Mouse (Mus musculus): Measurements from ENCODE around the gene Ddx11. TPM values are rescaled to one million over a fixed set of nuclear protein-coding genes. Genes with fewer than 3 reads are reported as not detected.
A peak's percentile ranks its signal among the peaks of the same experiment; 100 is the strongest.

Ddx11 gene
- polyA plus RNA-seq, 1 experiment from 2014 or later, result 18.5 TPM

- no peak overlapping the region for H3K9ac ChIP-seq (ENCODE audit: low read length)
- WGBS, result 71% methylated on average over 8 of the region's 8 CpGs
These were observed 15.9 kb upstream of the Ddx11 start for GRCm38 (mm10) chr17:66107466-66107865.

GRCm38 (mm10) chr17:66108198-66108597, 15.1 kb upstream of the Ddx11 start:
- H3K36me3 ChIP-seq (ENCODE audit: control insufficient read depth, insufficient read depth, low read length), result no peaks in the 10 kb centered on the region
- 81% methylated on average over 4 of the region's 4 CpGs for WGBS

More at GRCm38 (mm10) chr17:66107466-66107865, 15.9 kb upstream of the Ddx11 start:
- H3K4me1 ChIP-seq (replicated peaks; ENCODE audit: control insufficient read depth, insufficient read depth, low read length), result peaks cover 14% of the 10 kb centered on the region
- no peaks in the 10 kb centered on the region for H3K27me3 ChIP-seq (replicated peaks; ENCODE audit: control insufficient read depth, insufficient read depth, low read length)
- H3K4me3 ChIP-seq (ENCODE audit: low read depth, low read length), result no peak overlapping the region
- H3K27ac ChIP-seq (ENCODE audit: low read depth), result no peak overlapping the region
- ATAC-seq (replicated peaks; ENCODE audit: low FRiP score, low TSS enrichment, low read depth) (no peak), DNase-seq (ENCODE audit: low spot score) (no peak)
- no peak overlapping the region for H3K4me2 ChIP-seq (ENCODE audit: low read length)
- H3K9me3 ChIP-seq (ENCODE audit: control insufficient read depth, low read length), result no peaks in the 10 kb centered on the region
- H3K36me3 ChIP-seq (ENCODE audit: control insufficient read depth, insufficient read depth, low read length), result no peaks in the 10 kb centered on the region

GRCm38 (mm10) chr17:66110746-66111145, 12.6 kb upstream of the Ddx11 start:
- Histone ChIP-seq H3K9ac (ENCODE audit: low read length) (peak overlapping the region; percentile 76), H3K27me3 (replicated peaks; ENCODE audit: control insufficient read depth, insufficient read depth, low read length) (no peaks in the 10 kb centered on the region), H3K27ac (ENCODE audit: low read depth) (peak overlapping the region; percentile 57), H3K36me3 (ENCODE audit: control insufficient read depth, insufficient read depth, low read length) (peaks cover 20% of the 10 kb centered on the region), H3K4me2 (ENCODE audit: low read length) (peak overlapping the region; percentile 70), H3K4me3 (ENCODE audit: low read depth, low read length) (peak overlapping the region; percentile 84), H3K9me3 (ENCODE audit: control insufficient read depth, low read length) (no peaks in the 10 kb centered on the region), H3K4me1 (replicated peaks; ENCODE audit: control insufficient read depth, insufficient read depth, low read length) (peaks cover 18% of the 10 kb centered on the region)
- no peak for ATAC-seq (replicated peaks; ENCODE audit: low FRiP score, low TSS enrichment, low read depth)
- WGBS, result 30% methylated on average over 6 of the region's 6 CpGs
- no peak for DNase-seq (ENCODE audit: low spot score)

More at GRCm38 (mm10) chr17:66108198-66108597, 15.1 kb upstream of the Ddx11 start:
- H3K27ac ChIP-seq (ENCODE audit: low read depth), result no peak overlapping the region
- DNase-seq (ENCODE audit: low spot score), result no peak
- ATAC-seq (replicated peaks; ENCODE audit: low FRiP score, low TSS enrichment, low read depth), result no peak
- no peak overlapping the region for H3K4me3 ChIP-seq (ENCODE audit: low read depth, low read length)
- H3K4me2 ChIP-seq (ENCODE audit: low read length), result no peak overlapping the region
- no peak overlapping the region for H3K9ac ChIP-seq (ENCODE audit: low read length)
- H3K4me1 ChIP-seq (replicated peaks; ENCODE audit: control insufficient read depth, insufficient read depth, low read length), result peaks cover 18% of the 10 kb centered on the region
- no peaks in the 10 kb centered on the region for H3K9me3 ChIP-seq (ENCODE audit: control insufficient read depth, low read length)
- H3K27me3 ChIP-seq (replicated peaks; ENCODE audit: control insufficient read depth, insufficient read depth, low read length), result no peaks in the 10 kb centered on the region

- peak; percentile 99 for ATAC-seq (replicated peaks; ENCODE audit: low FRiP score, low TSS enrichment, low read depth)
- H3K36me3 ChIP-seq (ENCODE audit: control insufficient read depth, insufficient read depth, low read length), result peaks cover 28% of the 10 kb centered on the region
- WGBS, result 0% methylated on average over 41 of the region's 41 CpGs
- no peaks in the 10 kb centered on the region for H3K27me3 ChIP-seq (replicated peaks; ENCODE audit: control insufficient read depth, insufficient read depth, low read length)
- H3K9ac ChIP-seq (ENCODE audit: low read length), result peak within 1 kb of the TSS; percentile 76
- H3K4me3 ChIP-seq (ENCODE audit: low read depth, low read length), result peak within 1 kb of the TSS; percentile 84
- peaks cover 18% of the 10 kb centered on the region for H3K4me1 ChIP-seq (replicated peaks; ENCODE audit: control insufficient read depth, insufficient read depth, low read length)
- H3K9me3 ChIP-seq (ENCODE audit: control insufficient read depth, low read length), result no peaks in the 10 kb centered on the region
- DNase-seq (ENCODE audit: low spot score), result peak; percentile 94
- H3K4me2 ChIP-seq (ENCODE audit: low read length), result peak within 1 kb of the TSS; percentile 70
- H3K27ac ChIP-seq (ENCODE audit: low read depth), result peak within 1 kb of the TSS; percentile 57
These were observed 11.8 kb upstream of the Ddx11 start, which contains the start of gene Washc1 for GRCm38 (mm10) chr17:66111402-66111959. Washc1 (plus strand) TSS chr17:66111545.

GRCm38 (mm10) chr17:66112166-66112565, 11.2 kb upstream of the Ddx11 start:
- Histone ChIP-seq H3K9ac (ENCODE audit: low read length) (peak overlapping the region; percentile 76), H3K9me3 (ENCODE audit: control insufficient read depth, low read length) (no peaks in the 10 kb centered on the region), H3K4me2 (ENCODE audit: low read length) (peak overlapping the region; percentile 70), H3K4me1 (replicated peaks; ENCODE audit: control insufficient read depth, insufficient read depth, low read length) (peaks cover 16% of the 10 kb centered on the region), H3K27ac (ENCODE audit: low read depth) (no peak overlapping the region), H3K4me3 (ENCODE audit: low read depth, low read length) (peak overlapping the region; percentile 84), H3K36me3 (ENCODE audit: control insufficient read depth, insufficient read depth, low read length) (peaks cover 34% of the 10 kb centered on the region), H3K27me3 (replicated peaks; ENCODE audit: control insufficient read depth, insufficient read depth, low read length) (no peaks in the 10 kb centered on the region)
- no peak for DNase-seq (ENCODE audit: low spot score)
- ATAC-seq (replicated peaks; ENCODE audit: low FRiP score, low TSS enrichment, low read depth), result no peak
- 37% methylated on average over 4 of the region's 4 CpGs for WGBS

GRCm38 (mm10) chr17:66118991-66119390, 4.3 kb upstream of the Ddx11 start:
- H3K4me3 ChIP-seq (ENCODE audit: low read depth, low read length), result no peak overlapping the region
- ATAC-seq (replicated peaks; ENCODE audit: low FRiP score, low TSS enrichment, low read depth), result no peak

GRCm38 (mm10) chr17:66120701-66121100, 2.6 kb upstream of the Ddx11 start:
- Histone ChIP-seq H3K4me1 (replicated peaks; ENCODE audit: control insufficient read depth, insufficient read depth, low read length) (peaks cover 12% of the 10 kb centered on the region), H3K9ac (ENCODE audit: low read length) (no peak overlapping the region), H3K9me3 (ENCODE audit: control insufficient read depth, low read length) (no peaks in the 10 kb centered on the region), H3K4me2 (ENCODE audit: low read length) (no peak overlapping the region), H3K36me3 (ENCODE audit: control insufficient read depth, insufficient read depth, low read length) (peaks cover 44% of the 10 kb centered on the region), H3K4me3 (ENCODE audit: low read depth, low read length) (no peak overlapping the region), H3K27ac (ENCODE audit: low read depth) (no peak overlapping the region), H3K27me3 (replicated peaks; ENCODE audit: control insufficient read depth, insufficient read depth, low read length) (no peaks in the 10 kb centered on the region)
- no peak for DNase-seq (ENCODE audit: low spot score)
- ATAC-seq (replicated peaks; ENCODE audit: low FRiP score, low TSS enrichment, low read depth), result no peak
- 68% methylated on average over 1 of the region's 1 CpGs for WGBS

More at GRCm38 (mm10) chr17:66118991-66119390, 4.3 kb upstream of the Ddx11 start:
- Histone ChIP-seq H3K27me3 (replicated peaks; ENCODE audit: control insufficient read depth, insufficient read depth, low read length) (no peaks in the 10 kb centered on the region), H3K36me3 (ENCODE audit: control insufficient read depth, insufficient read depth, low read length) (peaks cover 61% of the 10 kb centered on the region), H3K9me3 (ENCODE audit: control insufficient read depth, low read length) (no peaks in the 10 kb centered on the region), H3K4me1 (replicated peaks; ENCODE audit: control insufficient read depth, insufficient read depth, low read length) (no peaks in the 10 kb centered on the region; the same call in 1 of the 2 replicates), H3K27ac (ENCODE audit: low read depth) (no peak overlapping the region), H3K4me2 (ENCODE audit: low read length) (no peak overlapping the region), H3K9ac (ENCODE audit: low read length) (no peak overlapping the region)
- DNase-seq (ENCODE audit: low spot score), result no peak
- WGBS, result 86% methylated on average over 8 of the region's 8 CpGs

- ATAC-seq (replicated peaks; ENCODE audit: low FRiP score, low TSS enrichment, low read depth), result peak; percentile 24; the same call in 1 of the 2 replicates
- Histone ChIP-seq H3K4me3 (ENCODE audit: low read depth, low read length) (peak overlapping the region; percentile 94), H3K36me3 (ENCODE audit: control insufficient read depth, insufficient read depth, low read length) (peaks cover 36% of the 10 kb centered on the region), H3K4me2 (ENCODE audit: low read length) (peak overlapping the region; percentile 76), H3K4me1 (replicated peaks; ENCODE audit: control insufficient read depth, insufficient read depth, low read length) (peaks cover 12% of the 10 kb centered on the region), H3K9me3 (ENCODE audit: control insufficient read depth, low read length) (no peaks in the 10 kb centered on the region), H3K27ac (ENCODE audit: low read depth) (peak overlapping the region; percentile 83), H3K9ac (ENCODE audit: low read length) (peak overlapping the region; percentile 64), H3K27me3 (replicated peaks; ENCODE audit: control insufficient read depth, insufficient read depth, low read length) (no peaks in the 10 kb centered on the region)
- WGBS, result under 1% methylated on average over 20 of the region's 20 CpGs
- DNase-seq (ENCODE audit: low spot score), result peak; percentile 72
These were observed 693 bp downstream of the Ddx11 start for GRCm38 (mm10) chr17:66123816-66124610.

All from intestine, embryonic 14.5 days (tissue).